Mouse (Mus musculus): ENCODE measurements at regions not wholly inside any gene's neighbourhood (a gene's known extent, or its start where the extent isn't known, plus 50 kb on each side); places are given as distances from the start of the nearest gene placed in this dataset.

DNA sequence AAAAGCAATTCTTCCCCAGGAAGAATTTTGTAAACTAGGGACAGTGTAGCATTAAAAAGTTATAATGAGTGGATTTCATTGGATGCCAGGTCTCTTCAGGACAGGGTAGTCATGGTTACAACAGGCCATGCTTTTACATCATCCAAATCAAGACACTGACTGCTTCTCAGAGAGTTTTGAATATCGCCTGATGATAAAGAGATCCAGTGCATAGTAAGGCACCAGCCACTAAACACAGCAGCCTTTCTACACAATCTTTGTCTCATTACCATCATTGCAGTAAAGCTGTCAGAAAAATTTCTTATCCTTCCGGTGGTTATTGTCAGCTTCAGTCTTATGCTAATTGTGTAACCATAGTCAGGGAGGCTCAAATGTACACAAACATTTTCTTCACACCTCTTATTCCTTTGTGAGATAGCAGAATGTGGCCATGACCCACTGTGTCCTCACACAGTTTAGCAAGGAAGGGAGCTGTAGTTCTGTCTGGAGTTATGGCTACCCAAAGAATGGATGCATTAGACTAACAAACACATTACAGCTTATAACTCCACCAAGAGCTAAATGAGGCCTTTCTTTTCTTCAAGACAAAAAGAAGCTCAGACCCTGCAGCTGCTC, 585.2 kb upstream of the Epha7 start:
- TF ChIP-seq ZC3H11A (IDR thresholded peaks at IDR 0.05; ENCODE audit: borderline replicate concordance, low read depth, low read length) (no peak), CHD2 (IDR thresholded peaks at IDR 0.05; ENCODE audit: low read depth, low read length) (no peak), HCFC1 (IDR thresholded peaks at IDR 0.05; ENCODE audit: borderline replicate concordance, insufficient read depth, low read length) (no peak), ZNF384 (IDR thresholded peaks at IDR 0.05; ENCODE audit: low read depth, low read length) (no peak)

All from ES-E14 (cell line).